Mouse (Mus musculus) cerebellum, adult 9-11 months (tissue): ENCODE data around the gene Gm8271.
"Not testable (repeated sequence)": the region's sequence is repeated elsewhere in the genome, so short reads cannot be mapped to it uniquely, and the experiment has no call there.

Experiments used
- DNase-seq: peaks from one replicate; pipeline ENCODE4 v3.0.0; 2022

Gm8271 gene

DNA sequence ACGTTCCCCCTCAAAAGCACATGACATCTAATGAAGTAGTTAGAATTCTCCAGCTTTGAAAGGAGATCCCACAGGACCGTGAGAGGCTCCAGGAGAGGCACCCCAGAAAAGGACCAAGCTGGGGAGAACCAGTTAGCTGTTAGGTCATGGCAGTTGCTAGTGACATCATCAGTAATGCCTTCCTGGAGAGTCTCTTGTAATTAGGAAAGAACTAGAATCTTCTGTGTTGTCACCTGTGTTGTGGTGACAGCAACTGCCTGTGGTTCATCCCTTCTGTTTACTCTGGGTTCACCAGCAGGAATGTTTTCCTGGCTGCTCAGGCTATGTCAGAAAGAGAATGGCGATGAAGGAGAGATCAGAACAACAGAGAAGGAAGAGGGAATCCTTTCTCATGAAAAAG, at the start of gene Gm8271:
TSS of gene Gm8271 (plus strand) at position 301 of the 400 bp plus-strand sequence.
- DNase-seq = not testable (repeated sequence)

GRCm38 (mm10) chr14:5164235-5164634, 21.4 kb upstream of the Gm8271 start, which contains the start of gene Gm3317:
TSS of gene Gm3317 (plus strand) at chr14:5164535.
- DNase-seq = not testable (repeated sequence)
